Mouse (Mus musculus): ENCODE data around the gene Ptpn7. TPM values are rescaled to one million over a fixed set of nuclear protein-coding genes. Genes with fewer than 3 reads are reported as not detected.
A peak's percentile ranks its signal among the peaks of the same experiment; 100 is the strongest.

The Ptpn7 gene
- polyA plus RNA-seq, 1 experiment from 2014 or later = 1.8 TPM

DNA sequence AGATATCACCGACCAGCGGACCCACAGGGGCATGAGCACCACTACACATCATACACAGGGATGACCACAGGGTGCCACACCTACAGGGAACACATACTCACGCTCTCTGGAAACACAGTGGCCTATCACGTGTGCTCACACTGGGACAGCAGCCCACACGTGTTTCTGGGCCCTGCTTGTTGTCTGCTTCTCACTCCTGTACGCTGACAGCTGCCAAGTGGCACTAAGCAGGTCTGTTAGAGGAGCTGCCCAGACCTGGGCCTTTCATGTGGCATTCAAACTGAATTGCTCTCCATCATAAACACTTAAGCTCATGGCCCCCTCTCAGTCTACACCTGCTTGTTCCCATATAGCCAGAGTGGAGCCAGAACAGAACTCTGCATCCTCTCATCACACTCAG lies 23.8 kb downstream of the Ptpn7 start:
- ATAC-seq (replicated peaks; ENCODE audit: low FRiP score) (no peak), DNase-seq (ENCODE audit: low spot score) (no peak)
- Histone ChIP-seq H3K4me2 (ENCODE audit: low read depth, low read length, severe bottlenecking) (no peak overlapping the region), H3K9ac (ENCODE audit: low read length) (no peak overlapping the region), H3K4me1 (replicated peaks; ENCODE audit: control insufficient read depth, insufficient read depth, low read length) (peaks cover 6% of the 10 kb centered on the region), H3K36me3 (ENCODE audit: control insufficient read depth, insufficient read depth, low read length) (no peaks in the 10 kb centered on the region; the same call in 1 of the 2 replicates), H3K27ac (ENCODE audit: low read depth, low read length) (no peak overlapping the region), H3K27me3 (ENCODE audit: control insufficient read depth, insufficient read depth, low read length) (no peaks in the 10 kb centered on the region), H3K9me3 (ENCODE audit: control insufficient read depth, low read length) (no peaks in the 10 kb centered on the region), H3K4me3 (ENCODE audit: low read depth, low read length) (no peak overlapping the region)
- WGBS = 88% methylated on average over 6 of the region's 6 CpGs

DNA sequence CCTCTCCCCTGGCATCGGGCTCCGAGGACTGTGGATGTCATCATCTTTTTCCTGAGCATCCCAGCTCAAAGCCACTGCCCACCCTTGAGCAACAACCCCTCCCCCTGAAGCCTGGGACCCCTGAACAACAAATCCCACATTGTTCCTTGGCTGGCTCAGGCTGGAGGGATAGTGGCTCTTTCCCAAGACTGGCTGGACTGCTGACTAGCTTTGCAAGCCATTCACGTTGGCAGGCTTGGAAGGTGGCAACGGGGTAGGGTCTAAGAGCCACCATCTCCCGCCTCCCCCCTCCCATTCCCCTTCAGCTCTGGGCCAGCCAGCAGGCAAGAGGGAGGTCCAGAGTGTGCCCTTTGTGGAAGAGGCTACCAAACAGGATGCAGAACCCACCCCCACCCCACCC lies 26.1 kb downstream of the Ptpn7 start:
- H3K36me3 ChIP-seq (ENCODE audit: control insufficient read depth, insufficient read depth, low read length) = no peaks in the 10 kb centered on the region; the same call in 1 of the 2 replicates
- no peak overlapping the region for H3K9ac ChIP-seq (ENCODE audit: low read length)
- no peaks in the 10 kb centered on the region for H3K27me3 ChIP-seq (ENCODE audit: control insufficient read depth, insufficient read depth, low read length)
- no peak overlapping the region for H3K4me2 ChIP-seq (ENCODE audit: low read depth, low read length, severe bottlenecking)
- no peak overlapping the region for H3K4me3 ChIP-seq (ENCODE audit: low read depth, low read length)
- ATAC-seq (replicated peaks; ENCODE audit: low FRiP score) (0 out of 2 replicates have a peak, but pooled peaks have one; percentile 28), DNase-seq (ENCODE audit: low spot score) (no peak)
- peaks cover 6% of the 10 kb centered on the region for H3K4me1 ChIP-seq (replicated peaks; ENCODE audit: control insufficient read depth, insufficient read depth, low read length)
- H3K27ac ChIP-seq (ENCODE audit: low read depth, low read length) = no peak overlapping the region
- H3K9me3 ChIP-seq (ENCODE audit: control insufficient read depth, low read length) = no peaks in the 10 kb centered on the region
- WGBS = 60% methylated on average over 5 of the region's 5 CpGs

GRCm38 (mm10) chr1:135159074-135159473 lies 26.6 kb downstream of the Ptpn7 start:
- Histone ChIP-seq H3K36me3 (ENCODE audit: control insufficient read depth, insufficient read depth, low read length) (no peaks in the 10 kb centered on the region; the same call in 1 of the 2 replicates), H3K4me1 (replicated peaks; ENCODE audit: control insufficient read depth, insufficient read depth, low read length) (peaks cover 5% of the 10 kb centered on the region), H3K4me2 (ENCODE audit: low read depth, low read length, severe bottlenecking) (no peak overlapping the region), H3K9me3 (ENCODE audit: control insufficient read depth, low read length) (no peaks in the 10 kb centered on the region), H3K4me3 (ENCODE audit: low read depth, low read length) (no peak overlapping the region), H3K27ac (ENCODE audit: low read depth, low read length) (no peak overlapping the region), H3K9ac (ENCODE audit: low read length) (no peak overlapping the region), H3K27me3 (ENCODE audit: control insufficient read depth, insufficient read depth, low read length) (no peaks in the 10 kb centered on the region)
- 0 out of 2 replicates have a peak, but pooled peaks have one; percentile 10 for ATAC-seq (replicated peaks; ENCODE audit: low FRiP score)
- 63% methylated on average over 7 of the region's 7 CpGs for WGBS
- DNase-seq (ENCODE audit: low spot score) = no peak

DNA sequence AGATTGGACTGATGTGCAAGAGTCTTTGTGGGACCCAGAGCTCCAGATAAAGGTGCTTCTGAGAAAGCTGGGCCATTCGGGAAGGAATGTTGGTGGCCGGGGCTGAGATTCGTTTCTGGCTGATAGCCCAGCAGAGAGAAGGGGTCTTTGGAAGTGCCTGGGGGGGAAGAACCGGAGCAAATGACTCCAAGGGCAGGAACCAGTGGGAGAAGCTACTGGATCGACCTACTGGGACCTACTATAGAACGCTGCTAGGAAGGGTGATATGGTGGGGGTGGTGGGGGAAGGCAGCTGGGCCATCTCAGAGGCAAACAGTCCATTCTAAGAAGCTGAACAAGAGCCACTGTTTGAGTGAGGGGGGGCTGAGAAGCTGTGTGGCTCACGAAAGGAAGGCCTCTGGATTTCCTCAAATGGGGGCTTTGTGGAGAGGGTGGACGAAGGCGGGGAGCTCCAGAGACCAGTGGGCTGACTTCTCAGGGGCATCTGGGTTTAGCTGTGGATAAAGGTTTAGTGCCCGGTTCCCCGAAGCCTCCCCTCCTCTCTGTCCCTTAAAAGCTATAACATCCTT lies 27.1 kb downstream of the Ptpn7 start:
- Histone ChIP-seq H3K4me2 (ENCODE audit: low read depth, low read length, severe bottlenecking) (no peak overlapping the region), H3K9ac (ENCODE audit: low read length) (no peak overlapping the region), H3K4me1 (replicated peaks; ENCODE audit: control insufficient read depth, insufficient read depth, low read length) (peaks cover 3% of the 10 kb centered on the region), H3K9me3 (ENCODE audit: control insufficient read depth, low read length) (no peaks in the 10 kb centered on the region), H3K27me3 (ENCODE audit: control insufficient read depth, insufficient read depth, low read length) (no peaks in the 10 kb centered on the region), H3K36me3 (ENCODE audit: control insufficient read depth, insufficient read depth, low read length) (no peaks in the 10 kb centered on the region; the same call in 1 of the 2 replicates), H3K27ac (ENCODE audit: low read depth, low read length) (no peak overlapping the region), H3K4me3 (ENCODE audit: low read depth, low read length) (no peak overlapping the region)
- WGBS = 91% methylated on average over 11 of the region's 11 CpGs
- DNase-seq (ENCODE audit: low spot score) (no peak), ATAC-seq (replicated peaks; ENCODE audit: low FRiP score) (no peak)

DNA sequence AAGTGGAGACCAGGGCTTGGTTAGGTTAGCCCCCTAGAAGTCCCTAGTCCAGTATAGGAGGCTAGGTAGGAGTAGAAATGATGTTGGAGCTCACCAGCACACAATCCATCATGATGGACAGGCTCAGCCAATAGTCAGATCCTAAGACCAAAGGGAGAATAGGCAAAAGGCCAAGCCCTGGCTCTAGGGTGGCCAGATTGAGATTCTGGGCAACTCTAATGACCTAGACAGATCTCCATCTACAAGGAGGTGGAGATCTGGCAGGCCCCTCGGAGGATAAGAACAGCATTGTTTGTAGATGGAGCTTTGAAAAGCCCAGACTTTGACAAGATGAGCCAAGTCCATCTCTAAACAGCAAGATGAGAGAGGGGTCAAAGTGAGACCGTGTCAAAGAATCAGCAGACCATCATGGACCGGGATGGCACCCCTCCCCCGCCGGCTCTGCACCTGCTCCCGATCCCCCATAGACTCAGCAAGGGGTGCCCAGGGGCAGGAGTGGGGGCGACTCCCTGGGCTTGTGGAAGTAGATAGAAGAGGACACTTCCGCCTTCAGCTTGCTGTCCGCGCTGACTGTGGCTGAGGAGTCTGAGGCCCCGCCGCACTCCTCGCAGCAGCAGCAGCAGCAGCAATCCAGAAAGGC lies 28.0 kb downstream of the Ptpn7 start:
- DNase-seq (ENCODE audit: low spot score) (no peak), ATAC-seq (replicated peaks; ENCODE audit: low FRiP score) (no peak)
- no peaks in the 10 kb centered on the region for H3K9me3 ChIP-seq (ENCODE audit: control insufficient read depth, low read length)
- no peaks in the 10 kb centered on the region for H3K27me3 ChIP-seq (ENCODE audit: control insufficient read depth, insufficient read depth, low read length)
- 91% methylated on average over 13 of the region's 13 CpGs for WGBS
- no peak overlapping the region for H3K4me2 ChIP-seq (ENCODE audit: low read depth, low read length, severe bottlenecking)
- H3K4me1 ChIP-seq (replicated peaks; ENCODE audit: control insufficient read depth, insufficient read depth, low read length) = 0 out of 2 replicates have a peak, but pooled peaks cover 1% of the 10 kb centered on the region
- no peak overlapping the region for H3K4me3 ChIP-seq (ENCODE audit: low read depth, low read length)
- H3K36me3 ChIP-seq (ENCODE audit: control insufficient read depth, insufficient read depth, low read length) = no peaks in the 10 kb centered on the region; the same call in 1 of the 2 replicates
- no peak overlapping the region for H3K27ac ChIP-seq (ENCODE audit: low read depth, low read length)
- H3K9ac ChIP-seq (ENCODE audit: low read length) = no peak overlapping the region

DNA sequence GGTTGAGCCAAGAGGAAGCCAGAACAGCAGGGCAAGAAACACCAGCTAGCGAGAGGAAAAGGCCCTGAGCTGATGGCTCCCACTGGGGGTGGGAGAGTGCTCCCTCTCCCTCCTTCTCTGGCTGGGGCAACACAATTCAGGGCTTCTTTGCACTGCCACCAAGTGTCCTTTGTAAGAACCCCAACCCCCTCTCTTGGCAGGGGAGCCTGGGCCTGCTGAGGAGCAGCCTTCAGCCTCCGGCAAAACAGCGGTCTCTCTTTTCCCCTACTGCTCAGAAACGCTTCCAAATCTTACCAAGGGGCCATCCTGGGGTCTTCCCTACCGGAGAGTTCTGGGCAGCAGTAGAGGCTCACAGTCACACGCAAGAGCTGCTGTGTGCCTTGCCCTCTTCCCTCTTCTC lies 30.2 kb downstream of the Ptpn7 start:
- H3K9me3 ChIP-seq (ENCODE audit: control insufficient read depth, low read length) = no peaks in the 10 kb centered on the region
- no peaks in the 10 kb centered on the region for H3K27me3 ChIP-seq (ENCODE audit: control insufficient read depth, insufficient read depth, low read length)
- 22% methylated on average over 6 of the region's 6 CpGs for WGBS
- H3K27ac ChIP-seq (ENCODE audit: low read depth, low read length) = no peak overlapping the region
- H3K36me3 ChIP-seq (ENCODE audit: control insufficient read depth, insufficient read depth, low read length) = no peaks in the 10 kb centered on the region
- ATAC-seq (replicated peaks; ENCODE audit: low FRiP score) (no peak), DNase-seq (ENCODE audit: low spot score) (no peak)
- H3K9ac ChIP-seq (ENCODE audit: low read length) = no peak overlapping the region
- 0 out of 2 replicates have a peak, but pooled peaks cover 1% of the 10 kb centered on the region for H3K4me1 ChIP-seq (replicated peaks; ENCODE audit: control insufficient read depth, insufficient read depth, low read length)
- H3K4me3 ChIP-seq (ENCODE audit: low read depth, low read length) = no peak overlapping the region
- H3K4me2 ChIP-seq (ENCODE audit: low read depth, low read length, severe bottlenecking) = no peak overlapping the region

- H3K4me3 ChIP-seq (ENCODE audit: low read depth, low read length) = no peak within 1 kb of the TSS
- 63% methylated on average over 11 of the region's 11 CpGs for WGBS
- ATAC-seq (replicated peaks; ENCODE audit: low FRiP score) = no peak
These were observed 34.9 kb downstream of the Ptpn7 start, which contains the start of gene Gpr37l1 for GRCm38 (mm10) chr1:135167435-135167834. Gpr37l1 (minus strand) TSS chr1:135167681.

GRCm38 (mm10) chr1:135168453-135169200 lies 36.1 kb downstream of the Ptpn7 start:
- 93% methylated on average over 10 of the region's 10 CpGs for WGBS
- no peaks in the 10 kb centered on the region for H3K9me3 ChIP-seq (ENCODE audit: control insufficient read depth, low read length)

More at GRCm38 (mm10) chr1:135167435-135167834, 34.9 kb downstream of the Ptpn7 start, which contains the start of gene Gpr37l1:
- Histone ChIP-seq H3K27me3 (ENCODE audit: control insufficient read depth, insufficient read depth, low read length) (no peaks in the 10 kb centered on the region), H3K9ac (ENCODE audit: low read length) (no peak within 1 kb of the TSS), H3K36me3 (ENCODE audit: control insufficient read depth, insufficient read depth, low read length) (no peaks in the 10 kb centered on the region), H3K4me2 (ENCODE audit: low read depth, low read length, severe bottlenecking) (no peak within 1 kb of the TSS), H3K9me3 (ENCODE audit: control insufficient read depth, low read length) (no peaks in the 10 kb centered on the region), H3K4me1 (replicated peaks; ENCODE audit: control insufficient read depth, insufficient read depth, low read length) (no peaks in the 10 kb centered on the region), H3K27ac (ENCODE audit: low read depth, low read length) (no peak within 1 kb of the TSS)
- DNase-seq (ENCODE audit: low spot score) = no peak

More at GRCm38 (mm10) chr1:135168453-135169200, 36.1 kb downstream of the Ptpn7 start:
- no peak for DNase-seq (ENCODE audit: low spot score)
- Histone ChIP-seq H3K4me3 (ENCODE audit: low read depth, low read length) (no peak overlapping the region), H3K27ac (ENCODE audit: low read depth, low read length) (no peak overlapping the region), H3K27me3 (ENCODE audit: control insufficient read depth, insufficient read depth, low read length) (no peaks in the 10 kb centered on the region), H3K4me1 (replicated peaks; ENCODE audit: control insufficient read depth, insufficient read depth, low read length) (no peaks in the 10 kb centered on the region), H3K4me2 (ENCODE audit: low read depth, low read length, severe bottlenecking) (no peak overlapping the region), H3K36me3 (ENCODE audit: control insufficient read depth, insufficient read depth, low read length) (no peaks in the 10 kb centered on the region), H3K9ac (ENCODE audit: low read length) (no peak overlapping the region)
- ATAC-seq (replicated peaks; ENCODE audit: low FRiP score) = no peak

Data from forebrain, embryonic 11.5 days (tissue).